Mouse (Mus musculus): Measurements from ENCODE around the gene Dnajc27.

- TF ChIP-seq CTCF (IDR thresholded peaks at IDR 0.05; ENCODE audit: control insufficient read depth, insufficient read depth, insufficient read length): no peak
- no peak for TF ChIP-seq MYOD1 (IDR thresholded peaks at IDR 0.05; ENCODE audit: control insufficient read depth, insufficient read length, low read depth)
- no peak for TF ChIP-seq MAX (IDR thresholded peaks at IDR 0.05)
Observed at GRCm38 (mm10) chr12:4117579-4117978, 35.2 kb downstream of the Dnajc27 start.
